Mouse (Mus musculus): Measurements from ENCODE around the gene Gnb2.

GRCm38 (mm10) chr5:137530588-137531413 is 2.5 kb downstream of the Gnb2 start:
- TF ChIP-seq POLR2AphosphoS5 (IDR thresholded peaks at IDR 0.05; ENCODE audit: borderline replicate concordance, low read depth, low read length) (no peak), CTCF (IDR thresholded peaks at IDR 0.05 in 2 of 3, conservative IDR thresholded peaks at IDR 0.05 in 1 of 3; ENCODE audit: control insufficient read depth in 1 of 3, insufficient read depth in 1 of 3, low read depth in 2 of 3, low read length in 3 of 3, poor library complexity in 1 of 3, severe bottlenecking in 1 of 3) (no peak), TAL1 (IDR thresholded peaks at IDR 0.05; ENCODE audit: low read length) (no peak), POLR2A (IDR thresholded peaks at IDR 0.05; ENCODE audit: control insufficient read depth in 1 of 2, insufficient read depth in 1 of 2, low read depth in 1 of 2, low read length in 2 of 2, poor library complexity in 1 of 2) (no peak), BHLHE40 (IDR thresholded peaks at IDR 0.05; ENCODE audit: borderline replicate concordance, low read depth, low read length) (no peak), MAZ (IDR thresholded peaks at IDR 0.05; ENCODE audit: low read depth, low read length) (peak; percentile 25; the same call in 1 of the 2 replicates), TBP (IDR thresholded peaks at IDR 0.05; ENCODE audit: low read depth, low read length) (no peak), GABPA (IDR thresholded peaks at IDR 0.05; ENCODE audit: low read depth, low read length) (no peak), SMC3 (IDR thresholded peaks at IDR 0.05; ENCODE audit: low read depth, low read length) (no peak)
